ENCODE assay signal across 21 mouse cellular contexts in the genomic region with DNA sequence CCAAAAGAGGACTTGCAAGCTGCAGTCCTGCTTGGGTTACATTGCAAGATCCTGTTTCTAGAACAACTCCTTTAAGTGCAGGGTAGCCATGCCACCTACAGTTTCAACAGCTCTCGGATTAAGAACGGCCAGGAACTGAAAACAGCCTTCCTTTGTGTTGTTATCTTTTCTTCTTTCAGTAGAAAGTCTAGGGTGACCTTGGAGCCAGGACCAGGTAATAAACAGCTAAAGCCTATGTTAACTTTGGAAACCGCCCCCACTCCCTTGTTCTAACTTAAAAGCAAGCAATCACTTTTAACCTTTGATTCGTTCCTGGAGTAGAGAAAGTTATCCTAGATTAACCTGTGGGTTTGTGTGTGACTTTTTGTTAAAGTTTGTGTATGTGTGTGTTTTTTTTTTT. TPM values are rescaled to one million over a fixed set of nuclear protein-coding genes. Genes with fewer than 3 reads are reported as not detected.
DNase-seq lines count a peak whose midpoint lies in the region; ATAC-seq and TF ChIP-seq lines count a peak whose summit lies in the region.
"Had no signal": no experiment of that assay in that cellular context is flagged by ENCODE, and none has a peak within 500 bp of the region (broad histone marks: within the 10 kb centered on the region; RNA-seq: fewer than 3 reads in every experiment).

No protein-coding gene starts in this region.

- no peak for TF ChIP-seq CTCF in small intestine, adult 2 months (IDR thresholded peaks at IDR 0.05; ENCODE audit: extremely low read depth, insufficient read length, insufficient replicate concordance, low read depth, low read length)

- H3K4me3 ChIP-seq in kidney, embryonic 15.5 days (replicated peaks): no peak overlapping the region
- no peak overlapping the region for H3K4me3 ChIP-seq in small intestine, adult 2 months (ENCODE audit: low read depth, low read length)
- H3K4me3 ChIP-seq: embryonic facial prominence, embryonic 15.5 days; forebrain, embryonic 15.5 days; heart, adult 2 months; hindbrain, embryonic 15.5 days; limb, embryonic 13.5 days; liver, embryonic 12.5 days; midbrain, embryonic 12.5 days; neural tube, embryonic 15.5 days had no signal

- no peak for TF ChIP-seq POLR2A in small intestine, adult 2 months (IDR thresholded peaks at IDR 0.05; ENCODE audit: low read depth, low read length)

- H3K27me3 ChIP-seq in kidney, embryonic 15.5 days: no peaks in the 10 kb centered on the region
- no peaks in the 10 kb centered on the region; the same call in 1 of the 2 replicates for H3K27me3 ChIP-seq in small intestine, adult 2 months (ENCODE audit: control insufficient read depth, insufficient read depth, low read length)
- H3K27me3 ChIP-seq: embryonic facial prominence, embryonic 15.5 days; forebrain, embryonic 15.5 days; hindbrain, embryonic 15.5 days; limb, embryonic 13.5 days; liver, embryonic 12.5 days; midbrain, embryonic 12.5 days; neural tube, embryonic 15.5 days had no signal

- H3K36me3 ChIP-seq in kidney, embryonic 15.5 days: no peaks in the 10 kb centered on the region
- peaks cover 9% of the 10 kb centered on the region for H3K36me3 ChIP-seq in small intestine, adult 2 months (ENCODE audit: control insufficient read depth, insufficient read depth, low read length)
- H3K36me3 ChIP-seq: embryonic facial prominence, embryonic 15.5 days; forebrain, embryonic 15.5 days; hindbrain, embryonic 15.5 days; limb, embryonic 13.5 days; liver, embryonic 12.5 days; midbrain, embryonic 12.5 days; neural tube, embryonic 15.5 days had no signal

- H3K9ac ChIP-seq in kidney, embryonic 15.5 days: no peak overlapping the region
- H3K9ac ChIP-seq: embryonic facial prominence, embryonic 15.5 days; forebrain, embryonic 15.5 days; hindbrain, embryonic 15.5 days; limb, embryonic 13.5 days; liver, embryonic 12.5 days; midbrain, embryonic 12.5 days; neural tube, embryonic 15.5 days had no signal

- peak overlapping the region; percentile 91 for H3K27ac ChIP-seq in kidney, embryonic 15.5 days
- peak overlapping the region; percentile 86 for H3K27ac ChIP-seq in small intestine, adult 2 months (ENCODE audit: insufficient read depth, low read depth, low read length)
- H3K27ac ChIP-seq: embryonic facial prominence, embryonic 15.5 days; forebrain, embryonic 15.5 days; heart, adult 2 months; hindbrain, embryonic 15.5 days; limb, embryonic 13.5 days; liver, embryonic 12.5 days; midbrain, embryonic 12.5 days; neural tube, embryonic 15.5 days had no signal

- no peak overlapping the region for H3K4me2 ChIP-seq in kidney, embryonic 15.5 days
- H3K4me2 ChIP-seq: embryonic facial prominence, embryonic 15.5 days; forebrain, embryonic 15.5 days; hindbrain, embryonic 15.5 days; limb, embryonic 13.5 days; liver, embryonic 12.5 days; midbrain, embryonic 12.5 days; neural tube, embryonic 15.5 days had no signal

- intact Hi-C loops in heart, postnatal 10 days (cut with DNase I): no loop called here

- WGBS in kidney, embryonic 15.5 days: 25% methylated on average over 4 of the region's 4 CpGs
- WGBS in small intestine, adult 2 months: 29% methylated on average over 4 of the region's 4 CpGs

- peak; percentile 5 for DNase-seq in testis, postnatal 14 days (ENCODE audit: low spot score)
- DNase-seq in testis, postnatal 10 days (ENCODE audit: low spot score): no peak
- DNase-seq in urinary bladder, adult 2 months (ENCODE audit: low spot score): no peak
- no peak for DNase-seq in gastrocnemius, adult 18-20 months (ENCODE audit: low spot score)
- no peak for DNase-seq in heart, postnatal 10 days
- no peak for DNase-seq in adrenal gland, postnatal 14 days
- DNase-seq: adrenal gland, postnatal 36 days; cerebellum, adult 9-10 months; gastrocnemius, postnatal 14 days; heart, adult 2 months; heart, postnatal 36 days; lung, adult 2 months had no signal

- H3K4me1 ChIP-seq in kidney, embryonic 15.5 days: 0 out of 2 replicates have a peak, but pooled peaks cover 11% of the 10 kb centered on the region
- peaks cover 8% of the 10 kb centered on the region; the same call in 1 of the 2 replicates for H3K4me1 ChIP-seq in small intestine, adult 2 months (ENCODE audit: control insufficient read depth, insufficient read depth, insufficient read length, low read length)
- H3K4me1 ChIP-seq: embryonic facial prominence, embryonic 15.5 days; forebrain, embryonic 15.5 days; hindbrain, embryonic 15.5 days; limb, embryonic 13.5 days; liver, embryonic 12.5 days; midbrain, embryonic 12.5 days; neural tube, embryonic 15.5 days had no signal

- ATAC-seq in kidney, embryonic 15.5 days (replicated peaks; ENCODE audit: low FRiP score): peak; percentile 31
- ATAC-seq: forebrain, embryonic 15.5 days; liver, embryonic 12.5 days had no signal

- no peaks in the 10 kb centered on the region for H3K9me3 ChIP-seq in kidney, embryonic 15.5 days (replicated peaks)
- H3K9me3 ChIP-seq: embryonic facial prominence, embryonic 15.5 days; forebrain, embryonic 15.5 days; hindbrain, embryonic 15.5 days; limb, embryonic 13.5 days; liver, embryonic 12.5 days; midbrain, embryonic 12.5 days; neural tube, embryonic 15.5 days had no signal

RNA-seq across cellular contexts. Expression of a gene that starts 33.2 kb away (rescaled TPM):
- polyA plus RNA-seq in kidney, embryonic 15.5 days (2015; fragmentation: Nextera tagmentation; extraction: Ambion mirVana): 1.7 and 2.2 TPM in 2 replicates
- 3.5 and 10.5 TPM in 2 replicates for polyA plus RNA-seq in small intestine, adult 2 months (2012; rRNA removed)
- 4.7 and 5.1 TPM in 2 replicates for polyA plus RNA-seq in urinary bladder, adult 2 months (2012; rRNA removed)
- under 1 TPM; 0.05 TPM for total RNA-seq in gastrocnemius, adult 18-20 months (2021)
- under 1 TPM; 0.14 to 0.17 TPM for total RNA-seq in heart, postnatal 10 days (2021)
- total RNA-seq in adrenal gland, postnatal 14 days (2021): 1.6 and 2.7 TPM in 2 replicates

RNA-seq across cellular contexts. Expression of a gene that starts 41.6 kb away (rescaled TPM):
- polyA plus RNA-seq in kidney, embryonic 15.5 days (2015; fragmentation: Nextera tagmentation; extraction: Ambion mirVana): 19.9 and 23.0 TPM in 2 replicates
- polyA plus RNA-seq in small intestine, adult 2 months (2012; rRNA removed): 24.8 and 58.5 TPM in 2 replicates
- polyA plus RNA-seq in urinary bladder, adult 2 months (2012; rRNA removed): 38.8 and 46.8 TPM in 2 replicates
- total RNA-seq in gastrocnemius, adult 18-20 months (2021): 10 to 100 TPM; 29.0 to 31.3 TPM
- 10 to 100 TPM; 35.1 to 41.9 TPM for total RNA-seq in heart, postnatal 10 days (2021)
- 39.8 and 43.7 TPM in 2 replicates for total RNA-seq in adrenal gland, postnatal 14 days (2021)
